Mouse (Mus musculus): Measurements from ENCODE around the gene C1qtnf1. TPM values are rescaled to one million over a fixed set of nuclear protein-coding genes. Genes with fewer than 3 reads are reported as not detected.

C1qtnf1 gene
- polyA plus RNA-seq, 1 experiment from 2014 or later = 7.2 TPM

- H3K27ac ChIP-seq = no peak overlapping the region
- H3K9me3 ChIP-seq (replicated peaks) = no peaks in the 10 kb centered on the region
- H3K9ac ChIP-seq = no peak overlapping the region
- no peak overlapping the region for H3K4me3 ChIP-seq (replicated peaks)
- 74% methylated on average over 2 of the region's 2 CpGs for WGBS
- ATAC-seq (replicated peaks; ENCODE audit: low FRiP score) = no peak
- H3K4me1 ChIP-seq = peaks cover 53% of the 10 kb centered on the region
- peaks cover 26% of the 10 kb centered on the region for H3K36me3 ChIP-seq
- no peak overlapping the region for H3K4me2 ChIP-seq
- no peaks in the 10 kb centered on the region for H3K27me3 ChIP-seq
Measured at GRCm38 (mm10) chr11:118403183-118403582, 24.8 kb upstream of the C1qtnf1 start.

- Histone ChIP-seq H3K9me3 (replicated peaks) (no peaks in the 10 kb centered on the region), H3K4me2 (no peak overlapping the region), H3K27me3 (no peaks in the 10 kb centered on the region), H3K9ac (no peak overlapping the region), H3K27ac (peak overlapping the region; percentile 7), H3K36me3 (peaks cover 36% of the 10 kb centered on the region), H3K4me3 (replicated peaks) (no peak overlapping the region), H3K4me1 (peaks cover 53% of the 10 kb centered on the region)
- peak; percentile 13; the same call in 1 of the 2 replicates for ATAC-seq (replicated peaks; ENCODE audit: low FRiP score)
- WGBS = 43% methylated on average over 6 of the region's 6 CpGs
Measured at GRCm38 (mm10) chr11:118403951-118404899, 23.8 kb upstream of the C1qtnf1 start.

GRCm38 (mm10) chr11:118405311-118405710, 22.7 kb upstream of the C1qtnf1 start:
- Histone ChIP-seq H3K27me3 (no peaks in the 10 kb centered on the region), H3K27ac (no peak overlapping the region), H3K4me2 (no peak overlapping the region), H3K9ac (no peak overlapping the region), H3K9me3 (replicated peaks) (no peaks in the 10 kb centered on the region), H3K4me3 (replicated peaks) (no peak overlapping the region), H3K36me3 (peaks cover 47% of the 10 kb centered on the region), H3K4me1 (peaks cover 49% of the 10 kb centered on the region)
- ATAC-seq (replicated peaks; ENCODE audit: low FRiP score) = no peak
- 88% methylated on average over 8 of the region's 8 CpGs for WGBS

- Histone ChIP-seq H3K27ac (peak overlapping the region; percentile 70), H3K9me3 (replicated peaks) (no peaks in the 10 kb centered on the region), H3K4me1 (peaks cover 49% of the 10 kb centered on the region), H3K9ac (no peak overlapping the region), H3K36me3 (peaks cover 58% of the 10 kb centered on the region), H3K27me3 (no peaks in the 10 kb centered on the region), H3K4me2 (no peak overlapping the region), H3K4me3 (replicated peaks) (no peak overlapping the region)
- WGBS = 76% methylated on average over 5 of the region's 5 CpGs
- no peak for ATAC-seq (replicated peaks; ENCODE audit: low FRiP score)
Measured at GRCm38 (mm10) chr11:118406521-118406920, 21.5 kb upstream of the C1qtnf1 start.

- WGBS = 78% methylated on average over 23 of the region's 23 CpGs
- ATAC-seq (replicated peaks; ENCODE audit: low FRiP score) = no peak
Measured at GRCm38 (mm10) chr11:118407318-118407910, 20.6 kb upstream of the C1qtnf1 start.

DNA sequence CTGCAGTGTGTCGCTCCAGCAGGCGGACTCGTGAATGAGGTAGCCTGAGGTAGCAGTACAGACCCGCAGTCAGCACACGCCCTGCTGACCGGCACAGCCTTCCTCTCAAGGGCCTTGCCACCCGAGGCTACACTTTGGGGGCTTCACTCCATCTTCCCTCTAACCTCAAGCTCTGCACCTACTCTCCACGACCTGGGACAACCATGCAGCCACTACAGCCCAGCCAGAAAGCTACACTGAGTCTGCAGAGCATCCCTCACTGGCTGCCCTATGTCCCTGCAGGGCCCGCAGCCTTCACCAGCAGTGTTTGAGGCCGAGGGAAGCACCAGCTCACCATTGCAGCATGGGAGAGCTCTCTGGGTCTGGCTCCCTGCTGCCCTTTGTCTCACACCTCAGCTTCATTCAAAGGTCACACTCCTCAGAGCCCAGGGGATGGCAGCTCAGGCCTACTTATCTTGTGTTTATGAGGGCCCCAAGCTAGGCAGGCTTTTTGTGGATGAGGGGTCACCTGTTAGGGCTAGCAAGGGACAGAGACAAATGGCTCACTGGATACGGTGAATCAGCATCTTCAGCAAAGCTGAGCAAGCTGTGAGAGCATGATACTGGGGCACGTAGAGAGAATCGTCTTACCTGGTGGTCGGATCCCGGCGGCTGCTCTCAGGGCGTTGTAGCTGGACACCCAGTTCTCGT, 19.8 kb upstream of the C1qtnf1 start:
- H3K9ac ChIP-seq = no peak overlapping the region

More at GRCm38 (mm10) chr11:118407318-118407910, 20.6 kb upstream of the C1qtnf1 start:
- Histone ChIP-seq H3K4me2 (no peak overlapping the region), H3K27ac (no peak overlapping the region), H3K9me3 (replicated peaks) (no peaks in the 10 kb centered on the region), H3K9ac (no peak overlapping the region), H3K27me3 (no peaks in the 10 kb centered on the region), H3K36me3 (peaks cover 58% of the 10 kb centered on the region), H3K4me1 (peaks cover 49% of the 10 kb centered on the region), H3K4me3 (replicated peaks) (no peak overlapping the region)

DNA sequence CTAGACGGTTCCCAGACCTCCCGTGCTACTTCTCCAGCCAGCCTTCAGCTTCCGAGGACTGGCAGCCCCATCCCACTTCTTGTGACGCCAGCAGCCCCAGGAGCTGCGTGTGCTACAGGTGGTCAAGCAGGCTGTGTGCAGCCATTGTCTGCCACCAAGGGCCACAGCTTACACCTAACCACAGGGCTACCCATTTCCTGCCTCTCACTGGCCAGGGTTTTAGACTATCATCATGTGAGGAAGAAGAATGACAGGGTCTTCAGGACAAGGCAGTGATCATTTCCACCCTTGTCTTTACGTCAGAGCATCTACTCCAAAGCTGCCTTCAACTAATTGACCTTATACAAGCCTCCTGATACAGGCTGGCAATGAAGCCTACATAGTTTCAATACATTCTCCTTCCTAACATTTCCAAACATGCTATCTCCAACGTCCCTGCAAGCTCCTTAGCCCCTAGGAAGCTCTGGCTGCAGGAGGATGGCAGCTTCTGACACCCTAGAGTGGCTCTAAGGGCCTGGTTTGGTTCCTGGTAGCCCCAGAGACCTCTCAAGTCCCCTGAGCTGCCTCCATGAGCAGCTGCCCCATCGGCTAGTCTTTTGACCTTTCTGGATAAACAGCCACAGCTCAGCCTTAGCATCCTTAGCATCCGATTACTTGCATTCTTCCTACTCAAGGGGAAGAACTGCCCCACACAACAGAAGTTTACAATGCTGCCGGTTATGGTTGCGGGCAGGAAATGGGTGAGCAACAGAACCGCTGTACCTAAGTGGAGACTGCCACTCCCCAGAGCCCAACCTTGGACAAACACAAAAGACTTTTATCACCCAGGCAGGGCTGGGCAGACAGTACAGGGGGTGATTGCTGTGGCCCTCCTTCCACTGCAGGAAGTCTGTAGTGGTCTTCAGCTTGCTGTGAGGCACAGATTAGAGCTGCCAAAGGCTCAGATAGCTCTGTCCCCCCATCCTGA, 18.6 kb upstream of the C1qtnf1 start:
- Histone ChIP-seq H3K27me3 (no peaks in the 10 kb centered on the region), H3K36me3 (peaks cover 68% of the 10 kb centered on the region), H3K4me2 (no peak overlapping the region), H3K9ac (no peak overlapping the region), H3K4me3 (replicated peaks) (no peak overlapping the region), H3K27ac (no peak overlapping the region), H3K4me1 (peaks cover 58% of the 10 kb centered on the region), H3K9me3 (replicated peaks) (no peaks in the 10 kb centered on the region)
- no peak for ATAC-seq (replicated peaks; ENCODE audit: low FRiP score)
- WGBS = 74% methylated on average over 12 of the region's 12 CpGs

More for the DNA sequence above, 19.8 kb upstream of the C1qtnf1 start:
- no peak for ATAC-seq (replicated peaks; ENCODE audit: low FRiP score)
- no peak overlapping the region for H3K27ac ChIP-seq
- H3K9me3 ChIP-seq (replicated peaks) = no peaks in the 10 kb centered on the region
- H3K4me1 ChIP-seq = peaks cover 55% of the 10 kb centered on the region
- 80% methylated on average over 18 of the region's 18 CpGs for WGBS
- no peak overlapping the region for H3K4me2 ChIP-seq
- H3K4me3 ChIP-seq (replicated peaks) = no peak overlapping the region
- peaks cover 58% of the 10 kb centered on the region for H3K36me3 ChIP-seq
- no peaks in the 10 kb centered on the region for H3K27me3 ChIP-seq

DNA sequence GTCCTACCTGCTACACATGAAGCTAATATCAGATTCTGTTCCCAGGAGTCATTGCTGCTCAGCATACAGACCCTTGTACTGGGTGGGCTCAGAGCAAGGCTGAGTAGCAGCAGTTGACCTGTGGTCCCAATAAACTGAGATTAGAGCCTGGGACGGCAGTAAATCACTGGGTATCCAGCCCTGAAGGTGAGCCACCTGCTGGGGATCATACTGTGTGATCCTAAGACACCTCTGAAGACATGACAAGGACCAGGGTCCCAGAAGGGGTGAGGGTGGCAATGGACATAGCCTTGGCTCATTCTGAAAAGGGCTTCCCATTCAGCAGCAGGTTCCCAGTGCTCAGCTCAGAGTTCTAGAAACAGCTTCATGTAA, 17.9 kb upstream of the C1qtnf1 start:
- peaks cover 74% of the 10 kb centered on the region for H3K36me3 ChIP-seq
- peaks cover 53% of the 10 kb centered on the region for H3K4me1 ChIP-seq
- no peak for ATAC-seq (replicated peaks; ENCODE audit: low FRiP score)
- WGBS = 77% methylated on average over 1 of the region's 1 CpGs
- H3K27ac ChIP-seq = no peak overlapping the region
- H3K4me3 ChIP-seq (replicated peaks) = no peak overlapping the region
- no peak overlapping the region for H3K9ac ChIP-seq
- no peak overlapping the region for H3K4me2 ChIP-seq
- no peaks in the 10 kb centered on the region for H3K9me3 ChIP-seq (replicated peaks)
- no peaks in the 10 kb centered on the region for H3K27me3 ChIP-seq

DNA sequence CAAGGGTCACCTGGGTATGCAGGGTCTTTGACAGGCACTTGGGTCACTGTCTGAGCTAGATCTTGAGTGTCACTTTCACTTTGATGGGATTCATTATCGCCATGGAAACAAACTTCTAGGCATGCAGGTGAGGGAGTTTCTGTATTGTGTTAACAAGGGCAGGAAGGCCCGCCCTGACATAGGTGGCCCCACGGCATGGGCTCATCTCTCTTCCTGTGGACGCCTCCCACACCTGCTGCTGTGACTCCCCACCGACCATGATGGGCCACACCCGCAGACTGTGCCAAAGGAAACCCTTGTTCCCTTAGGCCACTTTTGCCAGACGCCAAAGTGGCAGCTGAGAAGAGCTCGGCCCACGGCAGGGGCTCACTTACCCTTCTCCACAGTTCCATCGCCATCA, 17.5 kb upstream of the C1qtnf1 start:
- Histone ChIP-seq H3K9me3 (replicated peaks) (no peaks in the 10 kb centered on the region), H3K4me2 (no peak overlapping the region), H3K9ac (no peak overlapping the region), H3K36me3 (peaks cover 78% of the 10 kb centered on the region), H3K4me3 (replicated peaks) (no peak overlapping the region), H3K4me1 (peaks cover 51% of the 10 kb centered on the region), H3K27me3 (no peaks in the 10 kb centered on the region), H3K27ac (peak overlapping the region; percentile 78; the same call in 1 of the 2 replicates)
- ATAC-seq (replicated peaks; ENCODE audit: low FRiP score) = no peak
- 78% methylated on average over 10 of the region's 10 CpGs for WGBS

GRCm38 (mm10) chr11:118411271-118411670, 16.7 kb upstream of the C1qtnf1 start:
- H3K27ac ChIP-seq = peak overlapping the region; percentile 78

GRCm38 (mm10) chr11:118412601-118413000, 15.4 kb upstream of the C1qtnf1 start:
- H3K9ac ChIP-seq = no peak overlapping the region
- no peak overlapping the region for H3K4me3 ChIP-seq (replicated peaks)
- H3K4me1 ChIP-seq = peaks cover 53% of the 10 kb centered on the region
- peaks cover 68% of the 10 kb centered on the region for H3K36me3 ChIP-seq
- H3K9me3 ChIP-seq (replicated peaks) = no peaks in the 10 kb centered on the region
- 82% methylated on average over 2 of the region's 2 CpGs for WGBS
- no peaks in the 10 kb centered on the region for H3K27me3 ChIP-seq
- H3K27ac ChIP-seq = no peak overlapping the region
- no peak for ATAC-seq (replicated peaks; ENCODE audit: low FRiP score)
- H3K4me2 ChIP-seq = no peak overlapping the region

More at GRCm38 (mm10) chr11:118411271-118411670, 16.7 kb upstream of the C1qtnf1 start:
- Histone ChIP-seq H3K4me3 (replicated peaks) (no peak overlapping the region), H3K4me2 (no peak overlapping the region), H3K4me1 (peaks cover 49% of the 10 kb centered on the region), H3K9me3 (replicated peaks) (no peaks in the 10 kb centered on the region), H3K9ac (no peak overlapping the region), H3K27me3 (no peaks in the 10 kb centered on the region), H3K36me3 (peaks cover 79% of the 10 kb centered on the region)
- 58% methylated on average over 8 of the region's 8 CpGs for WGBS
- ATAC-seq (replicated peaks; ENCODE audit: low FRiP score) = peak; percentile 65; the same call in 1 of the 2 replicates
